Mouse (Mus musculus) bone marrow macrophage, adult 2 months (primary cell): ENCODE results near the gene Theg. TPM values are rescaled to one million over a fixed set of nuclear protein-coding genes. Genes with fewer than 3 reads are reported as not detected.

Experiments used
- H3K27ac ChIP-seq: 2 replicates; pipeline ENCODE4 v1.5.1; 2012; ENCODE audit warnings: low read depth, low read length; ENCODE audit not compliant: insufficient read depth
- H3K4me1 ChIP-seq: 2 replicates; pipeline ENCODE4 v1.6.1; 2012; ENCODE audit warnings: low read length; ENCODE audit not compliant: control insufficient read depth, insufficient read depth
- H3K4me3 ChIP-seq: 2 replicates; pipeline ENCODE4 v1.5.1; 2012; ENCODE audit warnings: mild to moderate bottlenecking, low read length, moderate library complexity; ENCODE audit not compliant: insufficient read depth
- CTCF ChIP-seq: IDR thresholded peaks from 2 replicates; pipeline ENCODE4 v1.5.1; 2012; ENCODE audit warnings: low read depth, mild to moderate bottlenecking, low read length, moderate library complexity
- POLR2A ChIP-seq: IDR thresholded peaks from 2 replicates; pipeline ENCODE4 v1.6.1; 2012; ENCODE audit warnings: mild to moderate bottlenecking, low read depth, low read length, borderline replicate concordance
- polyA plus RNA-seq: library from polyadenylated mRNA; stranded (reverse); fragments of >200 nt; gene quantifications from 2 replicates; pipeline ENCODE4 v1.2.4, GENCODE M21; 2012; ENCODE audit not compliant: missing spikeins, insufficient read depth, insufficient read length

Theg gene
- polyA plus RNA-seq, 1 experiment, result not detected

- Histone ChIP-seq H3K27ac (no peak overlapping the region), H3K4me3 (peak overlapping the region; percentile 58; the same call in 1 of the 2 replicates), H3K4me1 (peaks cover 14% of the 10 kb centered on the region)
- TF ChIP-seq CTCF (no peak), POLR2A (no peak)
Measured at GRCm38 (mm10) chr10:79614305-79614643, 27.1 kb upstream of the Theg start.

DNA sequence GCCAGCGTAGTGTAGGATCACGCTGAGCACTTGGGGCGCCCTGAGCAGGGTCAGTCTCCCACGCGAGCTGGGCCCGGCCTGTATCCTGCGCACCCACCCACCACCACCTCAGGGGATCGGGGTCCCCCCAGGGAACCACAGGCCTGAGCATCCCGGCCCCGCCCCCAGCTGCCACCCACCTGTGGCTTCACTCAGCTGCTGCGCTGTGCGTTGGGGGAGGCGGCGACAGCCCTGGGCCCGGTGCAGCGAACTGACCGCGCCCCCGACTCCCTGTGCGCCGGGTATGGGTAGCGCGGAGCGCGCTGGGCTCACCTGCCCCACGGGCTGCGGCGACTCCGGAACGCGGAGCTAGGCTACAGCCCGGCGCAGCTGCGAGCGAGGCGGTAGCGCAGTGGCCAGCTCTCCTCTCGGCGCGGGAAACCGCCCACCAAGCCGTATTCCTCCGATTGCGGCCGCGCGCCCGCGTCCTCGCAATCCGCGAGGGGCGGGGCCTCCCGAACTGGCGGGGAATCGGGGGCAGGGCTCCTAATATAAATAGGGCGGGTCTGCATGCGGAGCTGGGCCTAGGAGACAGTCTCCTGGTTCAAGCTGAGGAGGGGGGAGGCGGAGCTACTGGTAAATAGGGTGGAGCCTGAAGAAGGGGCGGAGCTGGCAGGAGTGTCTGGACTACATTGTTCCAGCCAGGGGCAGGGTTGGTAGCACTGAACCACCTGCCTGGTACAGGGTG lies 26.6 kb upstream of the Theg start, which contains the start of gene C2cd4c:
C2cd4c (minus strand) TSS at position 448 of the 727 bp plus-strand sequence.
- H3K4me3 ChIP-seq, result peak within 1 kb of the TSS; percentile 58

GRCm38 (mm10) chr10:79612192-79613135 lies 25.3 kb upstream of the Theg start:
- Histone ChIP-seq H3K27ac (no peak overlapping the region), H3K4me3 (no peak overlapping the region), H3K4me1 (peaks cover 14% of the 10 kb centered on the region)
- no peak for TF ChIP-seq POLR2A
- no peak for TF ChIP-seq CTCF

More for the DNA sequence above, 26.6 kb upstream of the Theg start, which contains the start of gene C2cd4c:
- H3K4me1 ChIP-seq, result peaks cover 14% of the 10 kb centered on the region
- no peak for TF ChIP-seq CTCF
- TF ChIP-seq POLR2A, result no peak
- no peak within 1 kb of the TSS for H3K27ac ChIP-seq

DNA sequence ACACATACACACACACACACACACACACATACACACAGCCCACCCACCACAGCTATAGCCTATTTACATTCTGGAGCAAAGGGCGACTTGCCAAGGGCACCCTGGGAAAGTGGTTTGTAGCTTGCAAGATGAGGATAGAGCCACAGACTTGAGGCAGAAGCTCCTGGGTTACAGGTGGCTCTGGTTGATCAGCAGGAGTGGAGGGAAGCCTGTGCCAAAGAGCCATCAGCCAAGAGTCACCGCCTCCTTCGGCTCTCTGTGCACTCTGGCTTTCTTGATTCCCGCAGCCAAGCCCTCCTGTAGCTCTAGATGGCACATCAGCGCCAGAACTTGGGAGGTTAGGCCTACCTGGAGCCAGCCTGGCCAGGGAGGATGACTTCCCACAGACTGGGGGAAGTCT lies 24.2 kb upstream of the Theg start:
- Histone ChIP-seq H3K4me1 (peaks cover 14% of the 10 kb centered on the region), H3K4me3 (no peak overlapping the region), H3K27ac (no peak overlapping the region)
- no peak for TF ChIP-seq CTCF
- no peak for TF ChIP-seq POLR2A

GRCm38 (mm10) chr10:79609276-79609675 lies 22.1 kb upstream of the Theg start:
- TF ChIP-seq CTCF, result no peak
- TF ChIP-seq POLR2A, result no peak
- no peak overlapping the region for H3K4me3 ChIP-seq
- peaks cover 14% of the 10 kb centered on the region for H3K4me1 ChIP-seq
- H3K27ac ChIP-seq, result no peak overlapping the region

- Histone ChIP-seq H3K4me1 (peaks cover 10% of the 10 kb centered on the region), H3K4me3 (no peak overlapping the region), H3K27ac (no peak overlapping the region)
- TF ChIP-seq POLR2A (no peak), CTCF (no peak)
Measured at GRCm38 (mm10) chr10:79607892-79608291, 20.8 kb upstream of the Theg start.

DNA sequence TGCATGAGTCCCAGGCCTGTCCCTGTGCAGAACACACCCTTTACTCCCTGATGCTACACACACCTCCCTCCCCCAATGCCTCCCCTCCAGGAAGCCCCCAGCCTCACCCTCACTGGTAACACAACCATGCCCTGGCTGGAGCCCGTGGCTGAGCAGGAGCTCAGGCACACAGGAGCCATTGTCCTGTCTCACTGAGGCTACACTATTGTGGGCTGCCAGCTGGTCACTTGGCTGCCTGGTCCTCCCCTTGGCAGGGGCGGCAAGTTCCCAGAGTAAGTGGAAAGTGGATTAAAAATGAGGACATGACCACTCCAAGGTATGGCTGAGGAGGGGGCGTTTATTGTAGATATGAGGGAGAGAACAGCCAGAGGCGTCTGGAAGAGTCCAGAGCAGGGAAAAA lies 19.4 kb upstream of the Theg start:
- TF ChIP-seq POLR2A (no peak), CTCF (no peak)
- 0 out of 2 replicates have a peak, but pooled peaks cover 3% of the 10 kb centered on the region for H3K4me1 ChIP-seq
- H3K27ac ChIP-seq, result no peak overlapping the region
- H3K4me3 ChIP-seq, result no peak overlapping the region

DNA sequence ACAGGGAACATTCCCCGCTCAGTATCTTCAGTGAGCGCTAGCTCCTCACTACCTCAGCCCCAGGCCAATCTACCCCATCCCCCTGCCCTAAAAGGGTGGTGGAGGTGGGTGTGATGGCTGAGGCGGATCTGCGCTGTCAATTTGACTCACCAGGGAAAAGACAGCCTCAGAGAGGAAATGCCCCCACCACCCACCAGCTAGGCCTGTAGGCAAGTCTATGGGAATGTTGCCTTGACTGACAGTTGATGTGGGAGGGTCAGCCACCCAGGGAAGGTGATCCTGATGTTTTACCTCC lies 10.8 kb upstream of the Theg start:
- TF ChIP-seq POLR2A (no peak), CTCF (no peak)
- H3K27ac ChIP-seq, result no peak overlapping the region
- H3K4me1 ChIP-seq, result peaks cover 16% of the 10 kb centered on the region

DNA sequence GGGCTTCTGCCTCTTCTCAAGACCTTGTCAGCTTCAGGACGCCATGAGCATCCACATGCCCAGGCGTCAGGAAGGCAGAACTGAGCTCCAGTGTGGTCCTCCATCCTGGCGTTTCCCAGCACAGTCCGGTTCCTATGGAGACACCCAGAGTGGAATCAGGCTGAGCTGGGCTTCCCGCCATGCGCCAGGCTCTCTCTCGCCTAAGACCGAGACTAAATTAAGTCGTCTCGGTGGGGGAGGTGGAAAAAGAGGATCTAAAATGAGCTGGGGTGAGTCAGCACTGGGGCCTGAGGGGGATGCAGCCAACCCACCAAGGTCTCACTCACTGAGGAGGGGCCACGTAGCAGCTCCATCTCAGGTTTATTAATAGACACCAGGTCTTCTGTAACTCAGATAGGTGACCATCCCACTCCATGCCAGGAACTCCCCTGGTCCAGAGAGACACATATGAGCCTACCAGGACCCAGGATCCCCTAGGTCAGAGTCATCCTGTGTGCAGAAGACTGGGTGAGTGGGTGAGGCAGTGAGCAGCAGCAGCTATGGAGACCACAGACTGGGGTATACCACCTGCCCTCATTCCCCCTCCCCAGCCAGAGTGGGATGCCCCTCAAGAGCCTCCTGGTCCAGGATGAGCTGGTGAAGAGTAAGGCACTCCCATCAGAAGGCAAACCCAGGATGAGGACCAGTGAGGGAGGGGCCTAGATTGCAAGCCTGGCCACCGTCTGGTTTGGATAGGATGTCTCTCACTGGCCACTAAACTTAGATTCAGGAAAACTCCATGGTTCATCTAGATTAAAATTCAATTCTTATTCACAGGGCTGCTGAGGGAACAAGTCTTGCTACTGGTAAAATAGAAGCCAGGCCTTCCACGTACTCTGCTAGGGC lies 10.2 kb upstream of the Theg start:
- H3K4me1 ChIP-seq, result peaks cover 16% of the 10 kb centered on the region
- no peak for TF ChIP-seq POLR2A
- no peak for TF ChIP-seq CTCF
- no peak overlapping the region for H3K27ac ChIP-seq

More for the DNA sequence above, 10.8 kb upstream of the Theg start:
- H3K4me3 ChIP-seq, result no peak overlapping the region

GRCm38 (mm10) chr10:79595590-79595929 lies 8.4 kb upstream of the Theg start:
- Histone ChIP-seq H3K4me1 (peaks cover 22% of the 10 kb centered on the region), H3K4me3 (no peak overlapping the region), H3K27ac (no peak overlapping the region)
- TF ChIP-seq CTCF, result no peak
- no peak for TF ChIP-seq POLR2A

More for the DNA sequence above, 10.2 kb upstream of the Theg start:
- H3K4me3 ChIP-seq, result no peak overlapping the region
